Mouse (Mus musculus): ENCODE data around the gene Ces1d. TPM values are rescaled to one million over a fixed set of nuclear protein-coding genes. Genes with fewer than 3 reads are reported as not detected.
"Not testable (repeated sequence)": the region's sequence is repeated elsewhere in the genome, so short reads cannot be mapped to it uniquely, and the experiment has no call there.

The Ces1d gene
- polyA plus RNA-seq, 1 experiment from 2014 or later = 0.70 TPM

DNA sequence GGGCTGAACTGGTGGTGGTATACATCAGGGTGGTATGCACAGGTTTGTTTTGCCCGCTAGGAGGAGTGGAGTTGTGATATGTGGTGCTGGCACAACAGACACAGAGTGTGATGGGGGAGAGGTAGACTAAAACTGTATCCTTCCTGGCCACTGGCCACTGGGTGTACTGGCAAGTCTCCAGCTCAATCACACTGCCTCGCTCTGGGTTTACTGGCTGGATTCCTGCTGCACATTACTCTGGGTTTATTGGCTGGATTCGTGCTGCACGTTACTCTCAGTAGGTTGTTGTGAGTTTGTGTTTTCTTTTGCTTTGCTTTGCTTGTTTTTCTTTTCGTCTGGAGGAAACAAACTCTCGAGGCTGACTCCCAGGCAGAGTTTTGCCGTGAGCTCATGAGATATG, 1.5 kb upstream of the Ces1d start:
- WGBS = 78% methylated on average over 7 of the region's 7 CpGs
- not testable (repeated sequence) for H3K9me3 ChIP-seq; H3K36me3 ChIP-seq; H3K4me1 ChIP-seq; H3K4me3 ChIP-seq; H3K27me3 ChIP-seq (ENCODE audit: insufficient read depth, poor library complexity, severe bottlenecking); H3K27ac ChIP-seq; DNase-seq (ENCODE audit: low spot score)

DNA sequence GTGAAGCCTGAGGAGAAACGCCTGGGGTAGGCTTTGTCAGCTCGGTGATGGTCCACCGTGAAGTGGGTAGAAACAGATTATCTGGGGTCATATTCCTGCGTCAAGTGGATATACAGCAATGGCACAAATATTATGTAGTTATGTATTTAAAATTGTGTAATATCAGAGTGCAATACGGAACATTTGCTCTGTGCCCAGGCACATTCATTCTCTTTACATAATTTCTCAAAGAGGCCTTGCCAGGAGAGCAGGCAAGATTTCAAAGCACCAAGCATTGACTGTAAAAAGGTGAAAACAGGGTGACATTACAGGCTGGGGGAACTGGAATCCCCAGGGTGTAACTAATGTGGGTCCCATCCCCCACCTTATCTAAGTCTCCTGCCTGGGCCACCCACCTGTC, 1.2 kb downstream of the Ces1d start:
- WGBS = 77% methylated on average over 5 of the region's 5 CpGs
- H3K4me3 ChIP-seq = no peak overlapping the region

DNA sequence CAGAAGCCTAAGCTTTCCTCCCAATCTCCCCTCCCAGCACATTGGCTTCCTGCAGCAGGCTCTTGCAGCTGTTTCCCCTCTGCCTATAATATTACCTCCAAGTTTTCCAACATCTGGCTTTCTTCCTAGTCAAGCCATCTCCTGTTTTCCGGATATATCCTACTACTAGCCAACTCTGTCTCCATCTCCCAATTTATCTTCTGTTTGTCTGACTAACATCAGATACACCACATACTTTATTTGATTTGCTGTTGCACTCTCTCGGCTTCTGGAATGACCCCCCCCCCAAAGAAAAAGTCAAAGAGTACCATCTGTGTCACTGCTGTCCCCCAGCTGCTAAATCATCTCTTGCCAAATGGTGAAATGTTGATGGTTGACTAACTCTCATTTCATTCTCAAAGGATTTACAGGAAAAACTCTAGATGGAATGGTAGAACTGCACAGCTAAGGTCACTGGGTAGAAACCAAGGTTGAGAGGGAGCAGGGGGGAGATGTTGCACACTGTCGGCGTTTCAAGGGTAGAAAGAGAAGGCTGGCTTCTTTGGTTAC, 17.0 kb downstream of the Ces1d start:
- Histone ChIP-seq H3K4me1 (peaks cover 3% of the 10 kb centered on the region; the same call in 1 of the 2 replicates), H3K4me3 (no peak overlapping the region), H3K9me3 (no peaks in the 10 kb centered on the region), H3K36me3 (no peaks in the 10 kb centered on the region), H3K27ac (no peak overlapping the region), H3K27me3 (ENCODE audit: insufficient read depth, poor library complexity, severe bottlenecking) (no peaks in the 10 kb centered on the region)
- 81% methylated on average over 4 of the region's 4 CpGs for WGBS
- no peak for DNase-seq (ENCODE audit: low spot score)

More for the DNA sequence above, 1.2 kb downstream of the Ces1d start:
- Histone ChIP-seq H3K36me3 (no peaks in the 10 kb centered on the region), H3K4me1 (0 out of 2 replicates have a peak, but pooled peaks cover 3% of the 10 kb centered on the region), H3K9me3 (no peaks in the 10 kb centered on the region), H3K27ac (no peak overlapping the region), H3K27me3 (ENCODE audit: insufficient read depth, poor library complexity, severe bottlenecking) (no peaks in the 10 kb centered on the region)
- no peak for DNase-seq (ENCODE audit: low spot score)

DNA sequence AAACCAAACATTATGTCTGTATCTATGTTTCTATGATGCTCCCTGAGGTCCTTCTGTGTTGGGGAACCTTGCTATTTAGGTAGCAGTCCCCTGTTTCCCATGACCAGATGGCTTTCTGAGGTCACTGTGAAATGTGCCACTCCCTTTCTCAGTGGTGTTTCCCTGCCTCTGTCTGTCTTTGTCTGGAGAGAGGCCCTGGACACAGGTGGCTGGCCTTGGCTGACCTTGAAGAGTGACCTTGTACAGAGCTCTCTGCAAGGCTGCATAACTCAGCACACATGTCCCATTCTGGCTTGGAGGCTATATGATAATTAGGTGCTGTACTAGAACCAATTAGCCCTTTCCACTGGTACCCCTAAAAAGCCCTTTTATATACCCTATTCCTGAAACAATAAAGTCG, 21.0 kb downstream of the Ces1d start:
- Histone ChIP-seq H3K27me3 (ENCODE audit: insufficient read depth, poor library complexity, severe bottlenecking) (no peaks in the 10 kb centered on the region), H3K27ac (no peak overlapping the region), H3K9me3 (no peaks in the 10 kb centered on the region), H3K4me3 (no peak overlapping the region), H3K36me3 (no peaks in the 10 kb centered on the region), H3K4me1 (peaks cover 6% of the 10 kb centered on the region; the same call in 1 of the 2 replicates)
- no peak for DNase-seq (ENCODE audit: low spot score)
- WGBS = 75% methylated on average over 1 of the region's 1 CpGs

DNA sequence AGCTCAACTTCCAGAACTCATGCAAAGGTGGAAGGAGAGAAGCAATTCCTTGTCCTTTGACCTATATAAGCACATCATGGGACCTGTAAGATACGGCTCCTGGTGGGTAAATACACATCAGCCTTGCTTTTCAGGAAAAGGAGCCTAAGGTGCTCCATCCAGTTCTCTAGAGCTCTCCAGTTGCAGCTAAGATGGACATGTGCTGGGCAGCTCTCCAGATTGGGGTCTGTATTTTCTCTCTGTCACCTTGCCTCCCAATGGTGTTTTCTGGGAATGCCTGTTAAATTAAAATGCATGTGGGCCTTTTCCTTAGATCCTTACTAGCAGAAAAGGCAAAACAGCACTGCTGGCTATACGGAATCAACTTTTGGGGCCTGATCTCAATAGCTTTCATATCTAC, 23.1 kb downstream of the Ces1d start:
- no peaks in the 10 kb centered on the region for H3K36me3 ChIP-seq
- 84% methylated on average over 2 of the region's 2 CpGs for WGBS
- no peak overlapping the region for H3K27ac ChIP-seq
- H3K27me3 ChIP-seq (ENCODE audit: insufficient read depth, poor library complexity, severe bottlenecking) = no peaks in the 10 kb centered on the region
- H3K4me3 ChIP-seq = no peak overlapping the region
- peaks cover 6% of the 10 kb centered on the region; the same call in 1 of the 2 replicates for H3K4me1 ChIP-seq
- no peaks in the 10 kb centered on the region for H3K9me3 ChIP-seq
- DNase-seq (ENCODE audit: low spot score) = no peak

DNA sequence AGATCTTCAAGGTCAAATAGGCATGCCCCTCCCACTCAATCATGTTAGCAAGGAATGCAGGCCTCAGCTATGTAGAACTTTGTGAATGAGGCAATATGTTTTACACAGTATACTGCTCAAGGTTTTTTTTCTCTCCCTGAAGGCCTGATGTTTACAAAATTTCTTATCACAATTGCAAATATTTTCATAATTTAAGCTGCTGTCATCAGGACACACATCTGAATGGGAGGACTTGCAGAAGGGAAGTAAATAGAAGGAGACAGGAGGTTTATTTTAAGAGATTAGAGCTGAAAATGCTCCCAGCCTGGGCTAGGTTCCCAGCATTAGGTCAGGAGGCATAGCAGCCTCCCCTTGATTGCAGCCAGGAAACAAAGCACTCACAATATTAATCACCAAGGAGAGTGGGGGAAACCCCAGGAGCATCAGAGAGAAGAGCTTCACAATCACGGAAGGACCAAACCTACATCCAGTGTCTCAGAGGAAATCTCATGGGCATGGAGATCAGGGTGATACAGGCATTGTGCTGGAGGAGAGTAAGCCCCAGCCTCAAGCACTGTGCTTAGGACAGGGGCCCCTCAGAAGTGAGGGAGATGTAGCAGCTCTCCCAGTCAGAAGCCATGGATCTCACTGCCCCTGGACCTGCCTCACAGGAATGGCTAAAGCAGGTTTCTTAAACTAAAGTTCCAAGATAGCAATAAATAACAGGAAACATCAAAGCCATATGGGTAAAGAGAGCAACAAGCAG, 25.6 kb downstream of the Ces1d start:
- peaks cover 6% of the 10 kb centered on the region; the same call in 1 of the 2 replicates for H3K4me1 ChIP-seq
- no peaks in the 10 kb centered on the region for H3K27me3 ChIP-seq (ENCODE audit: insufficient read depth, poor library complexity, severe bottlenecking)
- no peaks in the 10 kb centered on the region for H3K9me3 ChIP-seq
- no peak for DNase-seq (ENCODE audit: low spot score)
- H3K27ac ChIP-seq = no peak overlapping the region
- WGBS = 52% methylated on average over 1 of the region's 1 CpGs
- H3K4me3 ChIP-seq = no peak overlapping the region
- H3K36me3 ChIP-seq = no peaks in the 10 kb centered on the region

DNA sequence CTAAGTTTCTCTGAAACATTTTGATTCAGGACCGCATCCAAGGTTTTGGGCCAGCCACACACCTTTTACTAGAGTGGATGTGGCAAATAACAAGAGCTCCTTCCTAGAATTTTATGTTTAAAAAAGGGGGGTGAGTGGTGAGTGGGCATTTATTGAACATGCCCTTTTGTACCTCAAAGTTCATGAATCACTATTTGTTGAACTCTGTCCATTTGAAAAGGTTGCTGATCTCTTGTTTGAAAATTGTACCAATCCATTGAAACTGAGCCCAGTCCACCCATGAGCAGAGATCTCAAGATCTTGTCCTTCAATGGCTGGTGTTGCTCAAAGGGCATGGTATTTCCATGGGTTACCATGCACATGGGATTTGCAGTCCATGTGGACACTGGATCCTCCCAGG, 34.3 kb downstream of the Ces1d start:
- Histone ChIP-seq H3K36me3 (no peaks in the 10 kb centered on the region), H3K27me3 (ENCODE audit: insufficient read depth, poor library complexity, severe bottlenecking) (no peaks in the 10 kb centered on the region), H3K4me1 (no peaks in the 10 kb centered on the region), H3K9me3 (no peaks in the 10 kb centered on the region), H3K27ac (no peak overlapping the region), H3K4me3 (no peak overlapping the region)
- WGBS = 83% methylated on average over 1 of the region's 1 CpGs
- no peak for DNase-seq (ENCODE audit: low spot score)

DNA sequence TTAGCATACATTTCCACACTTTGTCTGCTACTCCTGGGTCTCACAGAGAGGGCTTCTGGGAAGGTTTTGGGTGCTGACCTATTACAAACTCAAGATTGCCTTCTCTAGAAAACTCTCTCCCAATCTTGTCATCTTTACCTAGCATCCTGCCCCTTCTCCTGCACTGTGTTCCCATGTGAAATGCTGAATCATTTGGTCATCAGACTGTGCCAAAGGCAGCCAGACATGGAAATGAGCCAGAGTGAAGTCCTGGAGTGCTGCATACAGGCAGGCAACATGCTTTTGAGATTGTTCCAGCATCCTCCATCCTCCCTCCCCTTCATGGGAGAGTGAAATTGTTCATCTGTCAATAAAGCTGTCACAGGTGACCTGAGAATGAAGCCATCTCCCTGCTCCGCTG, 46.2 kb downstream of the Ces1d start:
- Histone ChIP-seq H3K4me1 (no peaks in the 10 kb centered on the region), H3K9me3 (no peaks in the 10 kb centered on the region), H3K27ac (no peak overlapping the region), H3K4me3 (no peak overlapping the region), H3K27me3 (ENCODE audit: insufficient read depth, poor library complexity, severe bottlenecking) (no peaks in the 10 kb centered on the region), H3K36me3 (no peaks in the 10 kb centered on the region)
- DNase-seq (ENCODE audit: low spot score) = no peak
- WGBS = 90% methylated on average over 1 of the region's 1 CpGs

DNA sequence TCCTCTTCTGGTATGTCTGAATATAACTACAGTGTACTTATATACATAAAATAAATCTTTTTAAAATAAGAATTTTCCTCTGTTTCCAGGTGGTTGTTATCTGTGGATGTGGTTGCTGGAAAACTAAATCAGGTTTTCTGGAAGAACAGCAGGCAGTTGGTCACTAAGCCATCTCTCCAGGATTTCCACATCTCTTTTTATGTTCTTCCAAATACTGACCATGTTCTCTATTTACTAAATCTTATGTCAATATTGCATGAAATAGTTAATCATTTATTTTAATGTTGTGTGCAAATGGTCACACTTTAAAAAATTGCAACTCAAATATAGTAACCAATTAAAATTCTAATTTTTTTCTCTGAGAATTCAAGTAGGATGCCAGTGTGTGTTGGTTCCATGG, 50.3 kb downstream of the Ces1d start:
- H3K27me3 ChIP-seq (ENCODE audit: insufficient read depth, poor library complexity, severe bottlenecking) = no peaks in the 10 kb centered on the region
- DNase-seq (ENCODE audit: low spot score) = no peak
- H3K36me3 ChIP-seq = no peaks in the 10 kb centered on the region
- H3K27ac ChIP-seq = no peak overlapping the region
- H3K4me3 ChIP-seq = no peak overlapping the region
- no peaks in the 10 kb centered on the region for H3K9me3 ChIP-seq
- no peaks in the 10 kb centered on the region for H3K4me1 ChIP-seq

DNA sequence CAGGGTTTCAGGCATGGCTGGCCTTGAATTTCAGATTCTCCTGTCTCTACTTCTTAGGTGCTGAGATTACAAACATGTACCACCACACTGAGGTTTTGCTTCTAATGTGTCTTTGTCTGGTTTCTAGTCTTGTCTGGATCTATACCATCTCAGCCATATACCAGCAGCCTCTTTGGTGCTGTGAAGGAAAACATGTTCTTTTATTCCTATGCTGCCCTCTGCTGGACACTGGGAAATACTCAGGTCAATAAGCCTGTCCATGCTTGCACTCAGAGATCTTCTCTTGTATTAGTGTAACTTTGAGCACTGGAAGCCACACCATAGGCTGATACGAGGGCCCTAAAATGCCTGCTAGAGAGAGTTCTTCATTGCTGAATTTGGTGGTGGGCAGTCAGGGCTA, 56.9 kb downstream of the Ces1d start:
- H3K4me3 ChIP-seq = no peak overlapping the region
- H3K27me3 ChIP-seq (ENCODE audit: insufficient read depth, poor library complexity, severe bottlenecking) = no peaks in the 10 kb centered on the region
- 51% methylated on average over 1 of the region's 1 CpGs for WGBS
- no peak for DNase-seq (ENCODE audit: low spot score)
- H3K36me3 ChIP-seq = no peaks in the 10 kb centered on the region
- no peak overlapping the region for H3K27ac ChIP-seq
- H3K4me1 ChIP-seq = no peaks in the 10 kb centered on the region
- H3K9me3 ChIP-seq = no peaks in the 10 kb centered on the region

DNA sequence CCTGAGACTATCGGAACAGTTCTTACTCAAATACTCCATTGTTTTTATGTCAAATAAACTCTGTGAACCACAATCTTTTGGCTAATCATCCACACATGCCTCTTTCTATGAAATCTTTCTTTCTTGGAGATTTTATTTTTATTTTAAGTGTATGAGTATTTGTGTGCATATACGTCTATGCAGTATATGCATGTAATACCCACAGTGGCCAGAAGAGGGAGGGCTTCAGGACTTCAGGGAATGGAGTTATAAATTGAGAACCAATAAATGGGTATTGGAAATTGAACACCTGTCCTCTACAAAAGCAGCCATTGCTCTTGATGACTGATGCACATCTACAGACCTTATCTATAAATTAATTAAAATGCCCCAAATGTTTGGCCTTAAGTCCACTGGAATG, 65.4 kb downstream of the Ces1d start:
- no peak for DNase-seq (ENCODE audit: low spot score)

DNA sequence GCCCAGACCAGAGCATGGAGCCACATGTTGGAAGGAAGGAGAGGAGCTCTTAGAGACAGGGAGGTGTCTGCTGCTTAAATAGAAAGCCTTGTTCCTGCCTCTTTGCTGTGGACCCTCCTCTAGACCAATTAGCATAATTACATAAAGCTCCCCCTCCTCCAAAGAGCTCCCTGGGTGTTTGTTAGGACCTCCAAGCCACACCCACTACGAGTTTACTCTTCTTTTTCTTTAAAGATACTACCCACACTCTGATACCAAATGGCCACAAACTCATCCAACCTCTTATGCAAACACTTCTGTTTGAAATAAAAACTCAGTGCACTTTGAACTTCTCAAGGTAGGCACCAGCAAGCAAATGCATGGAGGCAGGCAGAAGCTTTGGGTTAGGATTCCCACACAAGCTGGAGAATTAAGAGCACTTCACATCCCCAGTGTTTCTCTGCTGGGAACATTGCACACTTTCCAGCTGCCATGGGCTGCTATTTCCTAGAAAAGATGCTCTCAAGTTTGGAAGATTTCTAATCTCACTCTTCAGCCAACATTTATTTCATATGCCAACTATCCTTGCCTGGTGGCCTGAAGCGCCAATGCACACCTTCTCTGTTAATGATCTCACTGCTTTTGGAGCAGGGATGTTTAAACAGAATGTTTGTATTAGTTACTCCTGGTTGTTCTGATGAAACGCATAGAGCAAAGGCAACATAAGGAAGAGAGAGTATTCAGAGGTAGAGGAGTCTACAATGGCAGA, 66.2 kb downstream of the Ces1d start, which contains the start of gene Ces1c:
Gene Ces1c (minus strand): TSS at position 51 of the 748 bp plus-strand sequence.
- no peak for DNase-seq (ENCODE audit: low spot score)
- 76% methylated on average over 3 of the region's 3 CpGs for WGBS

More for the DNA sequence above, 65.4 kb downstream of the Ces1d start:
- Histone ChIP-seq H3K4me3 (no peak overlapping the region), H3K27me3 (ENCODE audit: insufficient read depth, poor library complexity, severe bottlenecking) (no peaks in the 10 kb centered on the region), H3K4me1 (no peaks in the 10 kb centered on the region), H3K27ac (no peak overlapping the region), H3K9me3 (no peaks in the 10 kb centered on the region), H3K36me3 (no peaks in the 10 kb centered on the region)
- 89% methylated on average over 2 of the region's 2 CpGs for WGBS

DNA sequence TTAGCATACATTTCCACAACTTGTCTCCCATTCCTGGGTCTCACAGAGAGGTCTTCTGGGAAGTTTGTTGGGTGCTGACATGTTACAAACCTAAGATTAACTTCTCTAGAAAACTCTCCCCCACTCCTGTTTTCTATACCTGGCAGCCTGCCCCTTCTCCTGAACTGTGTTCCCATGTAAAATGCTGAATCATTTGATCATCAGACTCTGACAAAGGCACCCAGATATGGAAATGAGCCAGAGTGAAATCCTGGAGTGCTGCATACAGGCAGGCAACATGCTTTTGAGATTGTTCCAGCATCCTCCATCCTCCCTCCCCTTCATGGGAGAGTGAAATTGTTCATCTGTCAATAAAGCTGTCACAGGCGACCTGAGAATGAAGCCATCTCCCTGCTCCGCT, 71.2 kb downstream of the Ces1d start:
- DNase-seq (ENCODE audit: low spot score) = no peak
- no peaks in the 10 kb centered on the region for H3K36me3 ChIP-seq
- H3K27me3 ChIP-seq (ENCODE audit: insufficient read depth, poor library complexity, severe bottlenecking) = no peaks in the 10 kb centered on the region
- 76% methylated on average over 2 of the region's 2 CpGs for WGBS
- H3K4me3 ChIP-seq = no peak overlapping the region
- H3K4me1 ChIP-seq = no peaks in the 10 kb centered on the region
- no peak overlapping the region for H3K27ac ChIP-seq
- H3K9me3 ChIP-seq = no peaks in the 10 kb centered on the region

More for the DNA sequence above, 66.2 kb downstream of the Ces1d start, which contains the start of gene Ces1c:
- Histone ChIP-seq H3K36me3 (no peaks in the 10 kb centered on the region), H3K9me3 (no peaks in the 10 kb centered on the region), H3K27me3 (ENCODE audit: insufficient read depth, poor library complexity, severe bottlenecking) (no peaks in the 10 kb centered on the region), H3K27ac (no peak within 1 kb of the TSS), H3K4me3 (no peak within 1 kb of the TSS), H3K4me1 (no peaks in the 10 kb centered on the region)
